Mouse (Mus musculus): Measurements from ENCODE around the gene Pate2.
"Not testable (repeated sequence)": the region's sequence is repeated elsewhere in the genome, so short reads cannot be mapped to it uniquely, and the experiment has no call there.

Pate2 gene

GRCm38 (mm10) chr9:35558257-35559008, 11.7 kb upstream of the Pate2 start, which contains the start of the genes Ddx25 and Pus3:
TSS of gene Ddx25 (minus strand) at chr9:35558528.
TSS of gene Pus3 (plus strand) at chr9:35558595.
- DNase-seq, result peak; percentile 83 to 94

- DNase-seq, result peak; percentile 86 to 88
Observed at GRCm38 (mm10) chr9:35559009-35559890, 10.8 kb upstream of the Pate2 start.

GRCm38 (mm10) chr9:35561076-35561475, 9.0 kb upstream of the Pate2 start:
- no peak for DNase-seq

- no peak for DNase-seq
Observed at GRCm38 (mm10) chr9:35561583-35561982, 8.5 kb upstream of the Pate2 start.

GRCm38 (mm10) chr9:35564536-35565240, 5.4 kb upstream of the Pate2 start:
- no peak for DNase-seq

- DNase-seq, result no peak
Observed at GRCm38 (mm10) chr9:35567995-35568394, 2.1 kb upstream of the Pate2 start.

GRCm38 (mm10) chr9:35570663-35571062, 579 bp downstream of the Pate2 start:
- no peak for DNase-seq

- DNase-seq, result no peak
Observed at GRCm38 (mm10) chr9:35574416-35574815, 4.3 kb downstream of the Pate2 start.

- DNase-seq, result no peak
Observed at GRCm38 (mm10) chr9:35587674-35588073, 17.6 kb downstream of the Pate2 start.

- DNase-seq, result no peak
Observed at GRCm38 (mm10) chr9:35592903-35593302, 22.8 kb downstream of the Pate2 start.

GRCm38 (mm10) chr9:35607647-35608405, 37.7 kb downstream of the Pate2 start:
- DNase-seq, result no peak

- DNase-seq, result no peak
Observed at GRCm38 (mm10) chr9:35611841-35612240, 41.8 kb downstream of the Pate2 start, which contains the start of gene Pate4. TSS of gene Pate4 (minus strand) at chr9:35611941.

- no peak for DNase-seq
Observed at GRCm38 (mm10) chr9:35614005-35614404, 43.9 kb downstream of the Pate2 start.

GRCm38 (mm10) chr9:35616784-35617183, 46.7 kb downstream of the Pate2 start:
- DNase-seq, result not testable (repeated sequence)

GRCm38 (mm10) chr9:35632981-35633380, 62.9 kb downstream of the Pate2 start:
- DNase-seq, result no peak

- DNase-seq, result no peak
Observed at GRCm38 (mm10) chr9:35648102-35648501, 78.0 kb downstream of the Pate2 start, which contains the start of gene Pate3. TSS of gene Pate3 (minus strand) at chr9:35648202.

GRCm38 (mm10) chr9:35673557-35673956, 103.5 kb downstream of the Pate2 start:
- no peak for DNase-seq

GRCm38 (mm10) chr9:35687013-35687412, 116.9 kb downstream of the Pate2 start, which contains the start of gene Pate1:
TSS of gene Pate1 (minus strand) at chr9:35687390.
- no peak for DNase-seq

GRCm38 (mm10) chr9:35691924-35692323, 121.8 kb downstream of the Pate2 start:
- DNase-seq, result no peak

- DNase-seq, result no peak
Observed at GRCm38 (mm10) chr9:35707265-35707664, 137.2 kb downstream of the Pate2 start.

Measured in cerebellum, adult 18-20 months (tissue).